Mouse (Mus musculus) leukemia stem cell, adult 10-12 weeks (primary cell): Measurements from ENCODE around the gene Zfp12. TPM values are rescaled to one million over a fixed set of nuclear protein-coding genes. Genes with fewer than 3 reads are reported as not detected.

Experiments used
- polyA plus RNA-seq: library from polyadenylated mRNA; stranded (reverse); fragments of >175 nt; gene quantifications from 2 replicates; pipeline ENCODE4 v1.2.3, GENCODE M21; 2012; ENCODE audit warnings: low replicate concordance

Gene Zfp12
- polyA plus RNA-seq, result 2.6 and 3.4 TPM in 2 replicates

DNA sequence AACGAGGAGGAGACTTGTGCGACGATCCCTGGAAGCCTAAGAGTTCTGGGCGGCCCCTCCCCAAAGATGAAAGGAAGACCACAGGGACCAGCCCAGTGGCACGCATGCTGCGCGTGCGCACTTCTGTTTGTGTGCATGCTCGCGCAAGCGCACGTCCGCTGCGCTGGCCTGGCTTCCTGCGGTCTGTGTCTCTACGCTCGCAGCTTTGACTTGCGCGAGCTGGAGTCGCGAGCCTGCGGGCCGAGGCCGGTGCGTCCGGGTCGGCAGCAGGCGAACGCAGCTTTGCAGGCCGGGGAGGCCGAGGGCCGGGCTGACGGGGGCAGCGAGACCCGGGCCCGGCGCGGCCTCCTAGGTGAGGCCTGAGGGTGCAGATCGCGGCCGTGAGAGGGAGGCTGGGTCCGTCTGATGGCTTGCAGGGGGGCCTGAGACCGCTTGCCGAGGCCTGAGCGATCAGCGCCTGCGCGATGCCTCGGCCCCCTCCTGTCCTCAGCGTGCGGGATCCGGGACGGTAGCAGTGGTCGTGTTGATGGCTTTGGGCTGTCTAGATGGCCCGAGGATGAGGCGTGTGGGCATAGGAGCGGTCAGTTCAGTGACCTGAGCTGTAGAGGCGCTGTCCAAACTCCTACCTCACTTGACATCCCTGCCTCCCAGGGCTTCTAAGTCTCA lies at the start of gene Zfp12:
Zfp12 (plus strand) TSS at position 136 of the 666 bp plus-strand sequence.

DNA sequence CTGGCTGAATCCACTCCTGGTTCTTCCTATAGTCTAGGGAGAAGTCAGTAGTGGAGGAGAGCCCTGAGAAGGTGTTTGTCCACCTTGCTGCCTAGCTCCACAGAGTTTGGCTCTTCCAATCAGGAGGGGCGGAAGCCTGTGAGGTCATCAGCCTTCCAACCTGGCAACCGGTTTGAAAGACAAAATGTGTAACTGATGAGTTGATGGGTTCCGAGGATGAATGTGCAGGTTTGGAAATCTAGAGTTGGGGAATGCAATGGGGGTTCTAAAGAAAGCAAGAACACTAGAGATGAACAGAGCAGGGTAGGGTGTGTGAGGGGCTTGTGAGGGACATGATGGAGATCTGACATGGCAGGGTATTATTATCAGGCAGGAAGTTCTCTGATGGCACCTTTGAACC lies 8.2 kb upstream of the Zfp12 start, which contains the start of gene Spdye4a:
Spdye4a (minus strand) TSS at position 101 of the 400 bp plus-strand sequence.

DNA sequence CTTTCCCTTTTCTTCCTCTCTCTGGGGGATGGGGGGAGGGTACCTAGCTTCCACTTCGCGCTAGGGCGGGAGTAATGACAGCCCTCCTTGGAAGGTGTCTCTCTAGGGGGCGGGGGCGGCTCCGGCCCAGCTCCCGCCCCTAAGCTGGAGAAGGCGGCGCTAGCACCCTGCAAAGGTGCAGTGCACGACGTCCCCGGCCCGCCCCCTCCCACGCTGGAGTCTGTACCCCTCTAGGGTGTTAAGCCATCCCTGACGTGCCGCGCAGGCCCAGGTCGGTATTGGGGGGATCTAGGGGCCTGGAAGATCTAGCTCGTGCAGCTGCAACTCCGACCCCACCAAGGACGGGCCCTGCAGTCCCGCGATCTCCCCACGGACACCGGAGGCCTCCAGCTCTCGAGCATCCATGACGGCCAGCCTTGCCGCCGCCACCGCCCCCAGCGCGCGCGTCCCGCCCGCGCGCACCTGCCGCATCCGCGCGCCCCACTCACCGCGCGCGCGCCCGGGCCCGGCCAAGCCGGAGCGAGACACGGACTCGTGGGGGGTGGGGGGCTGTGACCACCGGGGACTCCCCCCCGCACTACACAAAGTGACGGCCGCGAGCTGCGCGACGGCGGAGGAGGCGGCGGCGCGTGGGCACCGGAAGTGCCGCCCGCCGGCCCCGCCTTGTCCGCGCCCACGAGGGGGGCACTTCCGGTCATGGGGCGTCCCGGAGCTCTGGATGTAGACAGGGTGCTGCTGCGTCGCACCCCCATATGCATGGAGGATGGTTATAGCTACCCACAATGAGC lies 34.6 kb downstream of the Zfp12 start, which contains the start of gene Zfp316:
Zfp316 (minus strand) TSS at position 660 of the 788 bp plus-strand sequence.

DNA sequence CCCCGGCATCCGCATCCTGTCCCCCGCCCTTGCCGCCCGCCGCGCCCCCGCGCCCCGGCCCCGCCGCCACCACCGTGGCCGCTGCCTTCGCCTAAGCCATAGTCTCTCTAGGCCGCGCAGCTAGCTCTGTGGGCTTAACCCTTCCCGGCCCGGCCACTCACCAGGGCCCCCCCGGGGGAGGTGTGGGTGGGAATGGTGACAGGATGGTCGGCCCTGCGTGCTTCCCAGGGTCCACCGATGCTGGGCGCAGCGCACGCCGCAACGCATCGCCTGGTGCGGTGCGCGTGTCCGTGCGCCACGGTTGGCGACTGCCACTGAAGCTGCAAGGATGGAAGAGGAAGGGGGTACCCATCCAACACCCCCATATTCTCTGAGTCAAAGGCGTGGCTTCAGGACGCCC lies 58.4 kb downstream of the Zfp12 start, which contains the start of gene Zfp853:
Zfp853 (minus strand) TSS at position 220 of the 400 bp plus-strand sequence.

Other genes with a start within 250 kb of the Zfp12 start
- 25.1 and 30.9 TPM in 2 replicates for gene Rnf216, start 122.2 kb upstream of the Zfp12 start, polyA plus RNA-seq
- 0.03 TPM in 1 of 2 replicates, not detected in the other for gene Olfr718-ps1, start 87.6 kb upstream of the Zfp12 start, polyA plus RNA-seq
- gene Rbak, start 54.4 kb upstream of the Zfp12 start, polyA plus RNA-seq, result 0.81 and 2.0 TPM in 2 replicates
- gene Spdye4b, start 54.1 kb upstream of the Zfp12 start, polyA plus RNA-seq, result not detected in 2 replicates
- not detected in 2 replicates for gene Spdye4a, start 8.3 kb upstream of the Zfp12 start, polyA plus RNA-seq
- 12.3 and 12.6 TPM in 2 replicates for gene Zfp316, start 34.9 kb downstream of the Zfp12 start, polyA plus RNA-seq
- 0.09 and 0.14 TPM in 2 replicates for gene Zfp853, start 58.5 kb downstream of the Zfp12 start, polyA plus RNA-seq
- 143 and 151 TPM in 2 replicates for gene E130309D02Rik, start 80.2 kb downstream of the Zfp12 start, polyA plus RNA-seq
- 13.0 and 79.5 TPM in 2 replicates for gene Zdhhc4, start 94.1 kb downstream of the Zfp12 start, polyA plus RNA-seq
- gene Grid2ip, start 122.2 kb downstream of the Zfp12 start, polyA plus RNA-seq, result not detected in 2 replicates
- gene Kdelr2, start 168.7 kb downstream of the Zfp12 start, polyA plus RNA-seq, result 33.5 and 102 TPM in 2 replicates
- 6.5 and 11.6 TPM in 2 replicates for gene Daglb, start 229.4 kb downstream of the Zfp12 start, polyA plus RNA-seq